Mouse (Mus musculus): ENCODE measurements at regions not wholly inside any gene's neighbourhood (a gene's known extent, or its start where the extent isn't known, plus 50 kb on each side); places are given as distances from the start of the nearest gene placed in this dataset.

DNA sequence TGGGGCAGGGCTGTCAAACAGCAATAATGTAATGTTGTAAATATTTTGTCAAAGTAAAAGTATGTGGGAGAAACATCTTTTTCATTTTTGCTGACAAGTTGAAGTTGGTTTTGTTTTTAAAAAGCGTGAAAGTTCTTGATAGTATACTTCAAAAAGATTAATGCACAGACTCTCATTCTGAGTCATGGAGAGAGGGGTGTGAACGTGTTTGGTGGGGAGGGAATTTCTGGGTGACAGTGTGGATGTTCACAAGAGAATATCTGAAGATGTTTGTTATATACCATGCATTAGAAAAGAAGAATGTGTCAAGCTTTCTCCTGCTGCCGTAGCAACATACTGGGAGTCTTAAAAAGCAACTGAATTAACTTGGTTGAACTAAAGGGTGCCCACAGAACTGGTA is 57.0 kb downstream of the Rps29 start:
- peak; percentile 89 for ATAC-seq

GRCm38 (mm10) chr12:69094856-69095255 is 64.1 kb downstream of the Rps29 start:
- no peak for ATAC-seq

DNA sequence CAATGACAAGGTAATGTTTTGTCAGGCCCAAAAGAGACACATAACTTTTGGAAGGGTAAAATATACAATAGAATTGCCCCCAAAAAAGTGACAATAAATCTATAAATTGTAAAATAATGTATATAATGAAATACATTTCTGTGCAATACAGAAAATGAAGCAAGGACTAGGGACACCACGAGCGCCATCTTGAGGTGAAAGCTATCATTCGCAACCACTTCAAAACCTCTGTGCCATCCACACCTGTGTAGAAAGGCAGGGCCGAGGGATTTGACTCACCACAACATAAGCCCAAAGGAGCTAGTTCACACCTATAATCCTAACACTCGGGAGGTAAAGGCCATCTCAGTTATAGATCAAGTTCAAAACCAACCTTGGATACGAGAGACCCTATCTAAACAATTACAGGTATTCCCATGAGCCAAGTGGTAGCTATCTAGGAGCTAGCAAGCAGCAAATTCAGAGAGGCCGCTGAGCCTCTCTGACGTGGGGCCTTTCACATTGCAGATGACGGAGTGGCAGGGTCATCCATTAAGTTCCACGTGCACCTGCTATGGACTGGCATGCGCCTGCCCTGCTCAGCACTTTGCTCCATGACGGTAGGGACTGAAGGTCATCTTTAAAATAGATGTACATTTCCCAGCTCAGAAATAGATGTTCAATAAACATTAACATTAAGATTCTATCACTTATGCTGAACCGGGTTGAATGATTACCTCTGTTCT is 65.8 kb downstream of the Rps29 start:
- ATAC-seq: peak; percentile 35

- no peak for ATAC-seq
Observed at GRCm38 (mm10) chr12:69087928-69088609, 70.9 kb downstream of the Rps29 start.

- no peak for ATAC-seq
Observed at GRCm38 (mm10) chr12:69085522-69086179, 73.3 kb downstream of the Rps29 start.

DNA sequence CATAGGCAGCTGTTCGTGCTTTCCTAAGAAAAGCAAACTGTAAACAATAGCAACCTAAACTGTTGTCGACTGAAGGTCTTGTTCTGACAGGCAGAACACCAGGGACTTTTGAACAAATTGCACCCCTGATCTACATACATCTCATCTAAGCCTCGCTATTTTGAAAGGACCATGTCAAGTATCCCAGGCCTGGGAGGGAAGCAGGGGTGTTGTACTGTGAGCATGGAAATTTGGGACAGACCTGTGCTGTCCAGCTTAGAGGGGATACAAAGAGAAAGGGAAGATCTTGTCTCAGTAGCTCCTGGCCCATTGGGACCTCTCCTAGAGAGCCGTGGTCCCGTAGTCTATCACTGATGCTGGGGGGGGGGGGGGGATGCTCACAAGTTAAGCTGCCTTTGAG is 74.3 kb downstream of the Rps29 start:
- ATAC-seq: no peak

DNA sequence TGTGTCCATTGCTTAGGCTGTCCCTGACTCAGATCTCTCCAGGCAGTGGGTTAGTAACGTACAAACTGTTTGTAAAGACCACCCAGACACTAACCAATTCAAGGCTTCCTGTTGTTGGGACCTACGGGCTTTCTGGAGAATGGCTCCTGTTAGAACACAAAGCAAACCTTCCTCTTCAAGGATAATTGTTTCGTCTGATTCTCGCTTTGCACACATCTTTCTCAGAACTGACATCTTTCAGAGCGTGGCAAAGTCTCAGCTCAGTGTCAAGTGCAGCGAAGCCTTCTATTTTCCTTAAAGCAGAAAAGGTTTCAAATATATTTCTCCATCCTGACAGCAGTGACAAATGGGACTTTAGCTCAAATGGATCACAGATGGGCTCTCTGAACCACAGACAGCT is 76.9 kb downstream of the Rps29 start:
- no peak for ATAC-seq

DNA sequence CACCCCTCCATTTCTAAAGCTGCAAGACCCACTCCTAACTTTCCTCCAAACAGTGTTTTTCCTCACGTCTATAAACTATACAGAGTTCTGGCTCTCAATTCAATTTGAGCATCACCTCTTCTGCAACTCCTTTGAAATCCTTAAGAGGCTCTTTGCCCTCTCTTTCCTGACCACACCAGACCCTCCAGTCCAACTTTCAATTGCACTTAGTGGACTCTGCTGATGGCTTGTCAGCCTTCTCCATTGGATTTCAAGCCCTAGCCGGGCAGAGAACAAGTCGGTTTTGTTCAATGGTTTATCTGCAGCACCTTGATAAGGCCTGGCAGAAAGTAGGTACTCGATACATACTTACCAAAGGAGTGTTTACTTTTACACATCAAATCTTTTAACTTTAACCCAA is 119.4 kb downstream of the Rps29 start:
- no peak for ATAC-seq

- no peak for ATAC-seq
Observed at GRCm38 (mm10) chr12:69023594-69023993, 135.4 kb downstream of the Rps29 start.

- ATAC-seq: no peak
Observed at GRCm38 (mm10) chr12:69016705-69017306, 142.2 kb downstream of the Rps29 start.

DNA sequence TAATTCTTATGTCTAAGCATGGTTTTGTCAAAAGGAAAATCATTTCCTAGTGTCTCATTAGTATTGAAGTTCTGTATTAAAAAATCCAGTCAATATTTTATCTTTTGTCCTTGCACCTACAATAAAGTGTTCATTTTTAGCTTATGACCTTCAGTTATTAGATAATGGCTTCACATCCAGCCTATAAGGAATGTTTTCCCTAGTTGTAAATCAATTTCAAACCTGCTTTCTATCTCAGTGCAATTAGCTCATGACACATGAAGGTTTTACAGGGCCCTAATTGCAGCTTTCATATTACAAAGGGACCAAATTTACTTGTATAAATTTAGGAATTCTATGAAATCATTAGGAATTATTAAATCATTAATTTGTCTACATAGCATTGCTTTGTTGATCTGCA is 153.8 kb downstream of the Rps29 start:
- ATAC-seq: no peak

- no peak for ATAC-seq
Observed at GRCm38 (mm10) chr12:69002106-69002505, 156.9 kb downstream of the Rps29 start.

DNA sequence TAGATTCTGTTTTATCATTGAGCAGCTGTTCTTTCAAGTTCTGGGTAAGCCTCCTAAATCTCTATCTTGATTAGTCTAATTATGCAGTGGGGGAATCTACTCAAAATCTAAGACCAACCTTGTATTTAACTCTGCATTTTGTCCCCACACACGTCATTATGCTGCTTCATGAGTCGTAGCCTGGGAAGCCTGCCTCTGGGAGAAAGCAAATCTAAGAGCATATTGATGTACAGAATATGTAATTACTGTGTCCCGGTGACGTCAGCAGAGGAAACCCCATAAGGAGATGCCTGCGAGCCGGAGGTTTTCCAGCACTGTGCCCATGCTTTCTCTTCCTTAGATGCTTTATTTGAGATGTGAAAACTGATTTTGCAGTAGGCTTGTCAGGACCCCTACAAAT is 161.7 kb downstream of the Rps29 start:
- ATAC-seq: no peak

- ATAC-seq: no peak
Observed at GRCm38 (mm10) chr12:68996740-68997139, 162.2 kb downstream of the Rps29 start.

GRCm38 (mm10) chr12:68980640-68981039 is 178.3 kb downstream of the Rps29 start:
- no peak for ATAC-seq

DNA sequence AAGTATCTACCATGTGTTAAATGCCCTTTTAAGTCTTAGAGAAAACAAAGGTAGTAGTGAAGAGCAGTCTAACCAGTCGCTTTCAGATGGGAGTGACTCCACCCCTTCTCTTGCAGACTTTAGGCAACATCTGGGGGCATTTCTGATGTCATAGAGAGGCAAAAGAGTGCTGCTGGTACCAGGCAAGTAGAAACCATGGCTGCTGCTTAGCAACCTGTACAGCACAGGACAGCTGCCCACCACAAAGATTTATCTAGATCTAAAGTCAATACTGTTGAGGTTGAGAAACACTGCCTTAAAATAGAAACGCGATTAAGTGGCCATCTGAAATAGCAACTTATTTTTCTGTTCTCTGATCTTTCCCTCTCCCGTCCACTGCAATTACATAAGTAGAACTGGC is 178.8 kb downstream of the Rps29 start:
- ATAC-seq: no peak

GRCm38 (mm10) chr12:68979232-68979631 is 179.8 kb downstream of the Rps29 start:
- no peak for ATAC-seq

DNA sequence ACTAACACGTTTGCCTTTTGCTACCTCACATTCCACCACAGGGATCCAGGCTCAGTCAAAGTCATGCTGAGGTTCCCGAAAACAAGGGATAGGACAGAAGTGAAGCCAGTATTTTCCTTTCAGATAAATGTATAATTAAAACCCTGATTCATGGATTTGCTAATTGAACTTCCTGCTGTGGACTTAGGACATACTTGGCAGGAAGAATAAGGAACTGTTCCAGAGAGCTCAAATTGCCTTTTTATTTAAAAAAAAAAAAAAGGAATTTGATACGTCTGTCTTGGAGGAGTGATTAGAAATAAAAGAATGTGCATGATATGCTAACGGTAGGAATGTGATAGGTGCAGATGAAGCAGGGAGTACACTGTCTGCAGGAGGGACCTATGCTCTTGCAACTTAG is 181.7 kb downstream of the Rps29 start:
- ATAC-seq: no peak

GRCm38 (mm10) chr12:68947240-68947639 is 211.7 kb downstream of the Rps29 start:
- ATAC-seq: no peak

DNA sequence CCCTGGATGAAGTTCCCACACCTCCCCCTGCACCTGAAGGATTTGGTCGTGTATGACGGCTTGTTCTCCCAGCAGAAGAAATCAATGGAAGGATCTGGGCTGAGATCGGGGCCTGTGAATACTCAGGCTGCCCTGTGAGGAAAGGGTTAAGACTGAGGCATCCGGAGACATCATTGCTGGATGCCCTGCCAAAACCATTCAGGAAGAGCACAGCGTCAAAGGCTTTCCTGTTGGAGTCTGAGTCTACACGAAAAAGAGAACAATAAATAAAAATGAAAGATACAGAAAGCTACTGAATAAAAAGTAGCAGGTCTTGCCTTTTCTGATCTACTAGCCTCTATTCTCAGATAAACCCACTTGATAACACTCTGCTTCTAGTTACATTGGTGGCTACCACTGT is 248.4 kb downstream of the Rps29 start:
- ATAC-seq: no peak

GRCm38 (mm10) chr12:68904770-68905169 is 254.2 kb downstream of the Rps29 start:
- no peak for ATAC-seq

DNA sequence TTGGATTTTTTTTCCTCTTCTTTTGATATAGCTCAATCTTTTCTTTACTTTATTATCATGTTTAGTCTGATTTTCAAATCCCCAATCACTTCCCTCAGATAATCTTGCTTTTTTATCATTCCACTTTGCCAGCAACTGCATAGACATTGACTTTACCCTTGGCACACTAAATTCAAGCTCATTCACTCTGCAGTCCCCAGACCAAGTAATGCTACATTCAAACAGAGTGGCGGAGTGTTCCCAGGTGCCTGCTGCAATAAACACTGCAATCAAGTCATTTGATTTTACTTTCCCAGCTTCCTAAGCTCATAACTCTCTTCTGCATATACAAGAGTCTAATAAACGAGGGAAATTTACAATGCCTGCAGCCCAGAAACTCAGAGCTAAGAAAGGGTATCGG is 269.8 kb downstream of the Rps29 start:
- ATAC-seq: no peak

GRCm38 (mm10) chr12:68882503-68882902 is 276.5 kb downstream of the Rps29 start:
- no peak for ATAC-seq

DNA sequence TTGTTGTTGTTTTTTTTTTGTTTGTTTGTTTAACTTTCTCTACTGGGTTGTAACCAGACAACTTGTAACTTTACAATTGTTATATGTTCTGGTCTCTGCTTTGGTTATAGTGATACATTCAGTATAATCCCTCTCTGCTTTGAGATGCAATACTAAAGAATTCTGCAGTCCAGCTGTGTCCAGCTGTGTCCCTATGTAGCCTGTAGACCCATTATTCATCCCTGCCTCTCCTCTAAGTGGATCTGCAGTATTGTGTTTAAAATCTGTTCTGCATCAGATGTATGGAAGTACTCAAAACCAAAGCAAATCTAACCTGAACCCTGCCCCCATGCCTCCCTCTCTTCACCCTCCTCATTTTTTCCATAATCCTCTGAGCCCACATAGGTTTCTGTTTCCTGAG is 279.6 kb downstream of the Rps29 start:
- no peak for ATAC-seq

Data from inflammation-experienced regulatory T-cells, adult 6 months (primary cell).